In the genomic region with DNA sequence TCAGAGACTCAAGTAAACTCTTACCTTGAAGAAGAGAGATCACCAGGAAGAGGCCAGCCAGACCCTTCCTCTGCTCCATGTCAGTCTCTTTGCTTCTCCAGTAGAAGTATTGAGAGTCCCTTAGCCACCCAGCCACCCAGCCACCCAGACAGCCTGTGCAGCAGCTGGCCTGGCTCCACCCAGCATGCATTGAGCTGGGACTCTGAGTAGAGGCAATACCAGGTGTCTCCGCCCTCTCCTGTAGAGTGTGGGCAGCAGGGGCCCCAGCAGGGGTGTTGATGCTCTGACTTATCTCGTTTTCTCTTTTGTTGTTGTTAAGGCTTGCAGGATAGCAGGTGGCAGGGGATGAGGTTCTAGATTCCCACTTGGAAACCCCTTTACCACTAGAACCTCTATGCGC, we compare ENCODE assay signal across 13 mouse cellular contexts. TPM values are rescaled to one million over a fixed set of nuclear protein-coding genes. Genes with fewer than 3 reads are reported as not detected.
DNase-seq lines count a peak whose midpoint lies in the region; ATAC-seq and TF ChIP-seq lines count a peak whose summit lies in the region.
"Had no signal": no experiment of that assay in that cellular context is flagged by ENCODE, and none has a peak within 500 bp of the region (broad histone marks: within the 10 kb centered on the region; RNA-seq: fewer than 3 reads in every experiment).

A gene (minus strand): TSS at position 190 of the 400 bp plus-strand sequence.

- no peak for ATAC-seq in hindbrain, embryonic 11.5 days (ENCODE audit: low FRiP score)

- no peak within 1 kb of the TSS for H3K9ac ChIP-seq in hindbrain, embryonic 11.5 days (ENCODE audit: low read depth, low read length)
- H3K9ac ChIP-seq: embryonic facial prominence, embryonic 13.5 days; forebrain, embryonic 12.5 days had no signal

- no peaks in the 10 kb centered on the region for H3K27me3 ChIP-seq in hindbrain, embryonic 11.5 days (ENCODE audit: control insufficient read depth, insufficient read depth, low read length)

- no peaks in the 10 kb centered on the region for H3K36me3 ChIP-seq in hindbrain, embryonic 11.5 days (ENCODE audit: control insufficient read depth, insufficient read depth, low read length)
- H3K36me3 ChIP-seq: embryonic facial prominence, embryonic 13.5 days; forebrain, embryonic 12.5 days had no signal

- H3K4me3 ChIP-seq in olfactory bulb, adult 2 months (ENCODE audit: insufficient read depth, low read depth, low read length), result no peak within 1 kb of the TSS
- H3K4me3 ChIP-seq in hindbrain, embryonic 11.5 days (ENCODE audit: low read depth, low read length), result no peak within 1 kb of the TSS
- H3K4me3 ChIP-seq: embryonic facial prominence, embryonic 13.5 days; forebrain, embryonic 12.5 days; megakaryocyte, embryonic 14.5 days had no signal

- intact Hi-C loops in left cerebral cortex, postnatal 36 days (cut with DNase I), result no loop called here

- no peaks in the 10 kb centered on the region for H3K4me1 ChIP-seq in olfactory bulb, adult 2 months (ENCODE audit: control insufficient read depth, insufficient read depth, low read length)
- no peaks in the 10 kb centered on the region for H3K4me1 ChIP-seq in hindbrain, embryonic 11.5 days (replicated peaks; ENCODE audit: control insufficient read depth, insufficient read depth, low read length)
- H3K4me1 ChIP-seq: embryonic facial prominence, embryonic 13.5 days; forebrain, embryonic 12.5 days had no signal

- no peak for TF ChIP-seq POLR2A in olfactory bulb, adult 2 months (IDR thresholded peaks at IDR 0.05; ENCODE audit: insufficient read depth, low read depth, low read length)

- TF ChIP-seq CTCF in olfactory bulb, adult 2 months (IDR thresholded peaks at IDR 0.05; ENCODE audit: insufficient read depth, low read depth, low read length), result no peak

- no peak within 1 kb of the TSS for H3K4me2 ChIP-seq in hindbrain, embryonic 11.5 days (replicated peaks; ENCODE audit: low read depth, low read length)
- H3K4me2 ChIP-seq: embryonic facial prominence, embryonic 13.5 days; forebrain, embryonic 12.5 days had no signal

- peak; percentile 11 for DNase-seq in lung, postnatal 36 days
- DNase-seq in lung, adult 18-20 months, result no peak
- DNase-seq in liver, result peak; percentile 43
- no peak for DNase-seq in cerebellum, postnatal 36 days
- no peak for DNase-seq in hindbrain, embryonic 11.5 days (ENCODE audit: low spot score)
- no peak for DNase-seq in left cerebral cortex, postnatal 36 days (ENCODE audit: low spot score in 2 of 2)
- DNase-seq: cerebellum, postnatal 25 days; heart, postnatal 4 days; kidney, adult 18-20 months had no signal

- no peak within 1 kb of the TSS for H3K27ac ChIP-seq in olfactory bulb, adult 2 months (ENCODE audit: insufficient read depth, low read depth, low read length)
- no peak within 1 kb of the TSS for H3K27ac ChIP-seq in hindbrain, embryonic 11.5 days (ENCODE audit: low read depth, low read length)
- H3K27ac ChIP-seq: embryonic facial prominence, embryonic 13.5 days; forebrain, embryonic 12.5 days had no signal

- WGBS in olfactory bulb, adult 2 months, result 64% methylated on average over 3 of the region's 3 CpGs
- 78% methylated on average over 3 of the region's 3 CpGs for WGBS in hindbrain, embryonic 11.5 days

- no peaks in the 10 kb centered on the region for H3K9me3 ChIP-seq in hindbrain, embryonic 11.5 days (ENCODE audit: control insufficient read depth, low read length)
- H3K9me3 ChIP-seq: embryonic facial prominence, embryonic 13.5 days; forebrain, embryonic 12.5 days had no signal

RNA-seq across cellular contexts. Expression of the gene that starts here (rescaled TPM):
- 736 and 767 TPM in 2 replicates for polyA plus RNA-seq in olfactory bulb, adult 2 months (2012; ENCODE audit: insufficient read depth, insufficient read length, low replicate concordance, missing spikeins)
- not detected in 2 replicates for polyA plus RNA-seq in hindbrain, embryonic 11.5 days (2014; fragmentation: Nextera tagmentation; extraction: Ambion mirVana)
- not detected for total RNA-seq in left cerebral cortex, postnatal 36 days (2021)

Comparison
In these comparisons a context has a peak if more than half of its experiments do, and no peak if none do; other contexts are left out.
1. RNA of the gene that starts here (polyA plus RNA-seq): 736 to 767 TPM in olfactory bulb, adult 2 months; not detected in hindbrain, embryonic 11.5 days; every median in the first group is over 100 times any median in the second.
2. DNase-seq: peak in lung, postnatal 36 days (single experiment) and liver (single experiment); none in lung, adult 18-20 months (0 of 2), cerebellum, postnatal 36 days (0 of 2), hindbrain, embryonic 11.5 days (single experiment) and left cerebral cortex, postnatal 36 days (0 of 2).